Mouse (Mus musculus) left cerebral cortex, adult 18-20 months (tissue): ENCODE data around the gene Tatdn3. TPM values are rescaled to one million over a fixed set of nuclear protein-coding genes. Genes with fewer than 3 reads are reported as not detected.

Experiments used
- total RNA-seq, 2 experiments: library from RNA; stranded (reverse); gene quantifications; 2 replicates each; pipeline ENCODE4 v1.2.3; 2021

The Tatdn3 gene
- total RNA-seq, 2 experiments from 2014 or later: 27.1 to 27.8 TPM

Other genes with a start within 250 kb of the Tatdn3 start
- 100 to 1,000 TPM; 138 to 147 TPM for gene Rps6kc1, start 151.2 kb downstream of the Tatdn3 start, total RNA-seq
- 10 to 100 TPM; 56.2 to 56.7 TPM for gene Angel2, start 137.8 kb downstream of the Tatdn3 start, total RNA-seq
- gene Vash2, start 83.6 kb downstream of the Tatdn3 start, total RNA-seq: 1 to 10 TPM; 1.8 to 2.9 TPM
- 10 to 100 TPM; 11.5 to 14.5 TPM for gene Flvcr1, start 36.8 kb downstream of the Tatdn3 start, total RNA-seq
- not detected for gene Spata45, start 26.3 kb downstream of the Tatdn3 start, total RNA-seq
- under 1 TPM; 0.23 to 0.56 TPM for gene Nsl1, start 80 bp upstream of the Tatdn3 start, total RNA-seq
- 1 to 10 TPM; 3.0 TPM for gene Batf3, start 34.9 kb upstream of the Tatdn3 start, total RNA-seq
- not detected for gene Fam71a, start 101.9 kb upstream of the Tatdn3 start, total RNA-seq
- 1 to 10 TPM in 1 of 2 experiments, under 1 TPM in 1; 0.91 to 3.1 TPM for gene Atf3, start 155.1 kb upstream of the Tatdn3 start, total RNA-seq